Mouse (Mus musculus) cerebellum, postnatal 10 days (tissue): ENCODE results near the gene Gm10283.
"Not testable (repeated sequence)": the region's sequence is repeated elsewhere in the genome, so short reads cannot be mapped to it uniquely, and the experiment has no call there.

Experiments used
- DNase-seq, 2 experiments: peaks; one replicate each; pipeline ENCODE4 v3.0.0; 2021; ENCODE audit warnings: mixed read lengths in 2 of 2

The Gm10283 gene

DNA sequence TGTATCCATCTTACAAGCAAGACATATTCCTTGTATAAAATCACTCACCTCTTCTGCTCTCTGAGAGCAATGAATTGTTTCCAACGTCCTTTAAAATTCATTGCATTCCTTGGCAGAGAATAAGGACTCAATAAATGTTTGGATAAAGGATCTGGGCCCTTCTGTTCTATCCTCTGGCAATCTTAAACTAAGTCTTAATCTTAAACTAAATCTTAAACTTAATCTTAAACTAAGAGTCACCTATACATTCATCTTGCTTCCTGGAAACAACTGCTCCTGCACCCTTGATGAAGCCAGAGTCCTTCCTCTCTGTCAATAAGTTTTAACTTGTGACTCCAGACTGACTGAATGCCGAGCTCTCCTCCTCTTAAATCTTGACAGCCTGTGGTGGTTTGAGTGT is at the start of gene Gm10283:
Gm10283 (minus strand) TSS at position 101 of the 400 bp plus-strand sequence.
- no peak for DNase-seq

DNA sequence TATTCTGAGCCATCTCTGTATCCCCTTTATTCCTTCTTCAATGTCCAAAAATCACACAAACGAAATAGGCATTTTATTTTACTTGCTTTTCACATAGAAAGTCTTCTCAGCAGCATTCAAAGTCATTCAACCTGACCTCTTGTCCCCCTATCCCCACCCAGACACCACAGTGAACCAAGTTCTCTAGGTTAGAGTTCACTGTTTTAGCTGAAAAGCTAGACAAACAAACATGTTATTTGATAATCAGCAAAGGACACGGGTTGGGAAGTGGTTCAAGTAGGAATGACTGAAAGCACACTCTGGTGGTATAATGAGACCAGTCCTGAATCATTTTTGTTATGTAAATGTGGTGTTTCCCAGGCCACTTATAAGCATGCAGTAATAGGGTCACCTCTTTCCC is 31.9 kb upstream of the Gm10283 start:
- no peak for DNase-seq

DNA sequence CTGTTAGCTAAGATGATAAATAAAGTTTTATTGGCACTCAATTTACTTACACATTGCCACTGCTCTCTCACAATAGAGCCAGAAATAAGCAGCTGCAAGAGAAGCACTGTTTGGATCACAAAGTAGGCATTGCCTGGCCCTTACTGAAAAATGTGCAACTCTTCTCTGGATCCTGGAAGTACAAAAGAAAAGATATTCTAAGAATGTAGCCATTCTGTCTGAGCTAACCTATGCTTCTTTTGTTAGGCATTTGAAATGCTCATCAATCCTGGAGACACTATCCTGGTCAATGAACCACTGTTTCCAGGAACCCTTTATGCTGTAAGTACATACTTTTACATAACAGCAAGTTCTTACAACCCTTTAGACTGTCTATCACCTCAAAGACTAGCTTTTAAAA is 15.3 kb upstream of the Gm10283 start:
- no peak for DNase-seq

DNA sequence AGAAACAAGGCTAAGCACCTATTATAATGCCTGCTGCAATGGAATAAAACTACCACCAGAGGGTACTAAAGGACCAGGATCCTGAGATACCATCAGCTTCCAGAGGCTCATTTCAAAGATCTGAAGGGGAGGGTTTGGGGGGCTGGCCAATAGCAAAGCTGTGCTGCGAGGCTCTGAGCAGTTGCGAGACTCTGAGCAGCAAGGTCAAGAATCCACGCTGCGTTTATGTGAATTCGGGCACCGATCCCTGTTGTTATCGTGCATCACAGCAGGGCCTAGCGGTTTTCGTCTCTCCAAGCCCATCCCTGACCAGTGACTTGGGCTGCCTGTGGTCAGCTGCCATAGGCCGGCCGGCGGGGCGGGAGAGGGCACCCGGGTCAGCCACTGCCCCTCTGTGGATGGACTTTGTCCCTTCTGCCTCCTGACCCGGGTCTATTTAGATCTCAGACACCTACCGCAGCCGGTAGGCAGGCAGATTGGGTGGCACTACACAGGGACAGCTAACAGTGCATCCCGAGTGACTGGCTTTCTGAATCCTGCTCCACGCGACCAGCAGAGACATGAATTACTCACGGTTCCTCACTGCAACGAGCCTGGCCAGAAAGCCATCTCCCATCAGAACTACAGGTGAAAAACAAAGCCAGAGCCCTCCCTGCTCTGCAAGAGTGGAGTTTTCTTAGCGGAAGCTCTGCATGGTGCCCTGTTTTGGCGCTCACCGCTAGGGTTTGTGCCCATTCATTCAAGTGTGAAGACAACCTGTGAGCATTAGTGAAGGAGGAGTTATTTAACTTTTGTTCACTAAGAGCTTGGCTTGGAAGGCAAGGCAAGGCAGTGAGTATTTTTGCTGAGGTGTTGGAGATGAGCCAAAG is 2.9 kb upstream of the Gm10283 start, which contains the start of gene Aadat:
Aadat (plus strand) TSS at position 280 of the 869 bp plus-strand sequence.
- peak; percentile 86 to 88 for DNase-seq

DNA sequence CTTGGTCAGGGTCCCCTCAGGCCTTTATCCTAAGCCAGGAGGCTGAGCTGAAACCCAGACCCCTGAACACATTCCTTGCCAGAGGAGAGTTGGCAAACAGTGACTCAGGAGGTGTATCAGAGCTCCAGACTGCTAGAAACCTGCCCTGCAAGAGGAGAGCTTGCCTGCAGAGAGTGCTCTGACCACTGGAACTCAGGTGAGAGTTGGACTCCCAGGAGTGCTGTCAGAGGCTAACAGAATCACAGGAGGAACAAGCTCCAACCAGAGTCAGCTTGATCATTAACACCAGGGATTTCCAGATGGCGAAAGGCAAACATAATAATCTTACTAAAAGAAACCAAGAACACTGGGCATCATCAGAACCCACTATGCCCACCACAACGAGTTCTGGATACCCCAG is 8.0 kb downstream of the Gm10283 start:
- not testable (repeated sequence) for DNase-seq

DNA sequence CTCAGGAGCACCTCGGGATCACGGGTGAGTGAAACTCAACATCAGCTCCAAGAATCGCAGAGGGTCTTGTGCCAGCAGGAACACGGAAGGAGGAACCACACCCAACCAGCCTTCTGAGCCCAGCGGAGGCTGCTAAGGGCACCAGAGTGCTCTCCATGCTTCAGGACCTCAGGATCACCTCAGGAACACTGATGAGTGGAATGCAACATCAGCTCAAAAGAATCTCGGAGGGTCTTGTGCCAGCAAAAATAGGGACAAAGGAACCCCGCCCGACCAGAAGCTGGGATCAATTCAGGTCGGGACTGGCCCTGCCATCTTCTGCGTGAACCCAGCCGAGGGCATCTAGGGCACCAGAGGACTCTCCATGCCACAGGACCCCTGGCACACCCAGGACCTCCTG is 8.4 kb downstream of the Gm10283 start:
- DNase-seq: no peak

DNA sequence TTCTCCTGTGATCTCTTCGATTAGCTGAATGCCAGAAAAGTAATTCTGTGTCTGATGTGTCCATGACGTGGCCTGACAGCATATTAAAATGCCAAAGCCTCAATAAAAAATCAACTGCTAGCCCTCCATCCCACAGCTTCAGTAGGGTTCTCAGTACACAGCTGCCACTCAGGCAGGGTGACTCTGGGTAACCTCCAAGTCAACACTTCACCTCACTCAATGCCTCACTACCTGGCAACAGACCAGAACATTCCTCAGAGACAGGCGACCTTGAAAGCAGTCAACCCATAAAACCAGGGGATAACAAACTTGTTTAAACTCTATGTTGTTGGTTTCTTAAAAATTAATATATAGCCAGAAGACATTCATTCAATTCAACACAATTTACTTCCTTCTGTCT is 10.5 kb downstream of the Gm10283 start:
- no peak for DNase-seq

DNA sequence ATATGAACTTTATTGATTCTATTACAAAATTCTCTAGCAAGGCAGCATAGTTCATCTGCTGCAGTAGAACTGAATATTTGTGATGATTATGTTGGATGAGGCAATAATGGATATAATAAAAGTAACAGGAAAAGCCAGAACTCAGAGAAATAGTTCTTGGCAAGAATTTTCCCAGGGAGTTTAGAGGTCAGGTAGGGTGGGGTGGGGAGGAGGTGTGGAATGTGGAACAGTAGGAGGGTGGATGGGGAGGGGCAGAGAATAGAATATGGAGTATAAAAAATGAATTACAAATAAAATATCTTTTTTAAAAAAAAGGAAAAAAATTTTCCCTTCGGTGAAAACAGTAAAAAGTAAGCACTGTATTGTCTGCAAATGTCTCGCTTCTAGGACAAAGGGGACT is 11.1 kb downstream of the Gm10283 start:
- no peak for DNase-seq

DNA sequence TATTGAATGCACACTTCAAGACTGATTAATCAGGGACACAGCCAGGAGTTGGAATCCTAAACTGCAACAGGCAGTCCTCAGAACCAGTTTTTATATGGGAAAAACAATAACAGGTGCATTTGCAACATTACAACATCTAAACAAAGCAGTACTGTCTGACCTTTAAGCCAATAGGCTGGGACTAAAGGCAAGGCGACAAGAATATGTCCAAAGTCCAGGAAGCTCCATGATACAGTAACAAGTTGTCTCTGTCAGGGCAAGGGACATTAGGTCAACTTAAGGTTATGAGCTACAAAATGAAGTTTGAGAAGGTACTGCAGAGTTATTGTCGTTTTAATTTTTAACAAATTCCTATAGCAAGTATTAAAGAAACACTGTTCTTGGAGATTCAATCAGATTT is 12.9 kb downstream of the Gm10283 start:
- no peak for DNase-seq

DNA sequence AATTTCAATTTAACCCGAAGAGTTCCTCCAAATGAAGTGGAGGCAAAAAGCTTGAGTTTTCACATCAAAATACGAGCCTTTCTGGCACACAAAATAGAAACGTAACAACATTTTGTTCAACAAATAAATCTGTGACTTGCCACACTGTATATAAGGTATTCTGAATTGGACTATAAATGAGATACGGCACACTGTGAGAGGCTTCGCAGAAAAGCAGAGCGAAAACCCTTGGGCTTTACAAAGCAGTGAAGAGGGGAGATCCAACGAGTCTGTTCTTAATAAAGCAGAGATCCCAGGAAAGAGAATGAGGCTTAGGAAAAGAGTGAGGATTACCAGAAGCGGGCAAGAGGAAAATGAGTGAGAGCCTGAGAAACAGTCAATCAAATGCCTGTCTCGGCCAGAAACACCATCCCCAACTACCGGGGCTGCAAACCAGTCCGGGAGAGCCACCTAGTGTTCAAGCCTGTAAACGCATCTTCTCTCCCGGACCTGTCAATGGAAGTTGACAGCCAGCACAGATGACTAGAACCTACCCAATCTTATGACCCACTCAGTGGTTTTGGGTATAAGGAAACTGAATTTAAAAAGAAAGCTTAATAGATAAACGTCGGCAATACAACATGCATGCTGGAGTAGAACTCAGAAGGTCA is 36.2 kb downstream of the Gm10283 start:
- DNase-seq: peak; percentile 89 to 91

DNA sequence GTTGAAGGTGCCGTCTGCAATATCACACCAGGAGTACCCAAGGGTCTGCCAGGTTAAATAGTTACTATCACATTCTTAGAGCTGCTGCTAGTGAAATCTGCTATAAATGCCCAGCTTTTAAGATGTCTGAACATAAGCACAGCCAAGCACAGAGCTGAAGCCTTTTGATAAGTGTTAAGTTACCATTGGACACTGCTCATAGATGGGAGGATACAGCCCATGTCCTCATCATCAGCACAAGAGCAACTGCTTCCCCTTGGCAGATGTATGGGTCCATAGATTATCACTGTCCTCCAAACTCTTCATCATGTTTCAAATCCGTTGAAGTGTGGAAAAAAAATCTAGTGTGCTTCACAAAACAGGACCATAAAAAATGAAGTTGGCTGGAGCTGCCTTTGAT is 53.7 kb downstream of the Gm10283 start:
- DNase-seq: no peak

DNA sequence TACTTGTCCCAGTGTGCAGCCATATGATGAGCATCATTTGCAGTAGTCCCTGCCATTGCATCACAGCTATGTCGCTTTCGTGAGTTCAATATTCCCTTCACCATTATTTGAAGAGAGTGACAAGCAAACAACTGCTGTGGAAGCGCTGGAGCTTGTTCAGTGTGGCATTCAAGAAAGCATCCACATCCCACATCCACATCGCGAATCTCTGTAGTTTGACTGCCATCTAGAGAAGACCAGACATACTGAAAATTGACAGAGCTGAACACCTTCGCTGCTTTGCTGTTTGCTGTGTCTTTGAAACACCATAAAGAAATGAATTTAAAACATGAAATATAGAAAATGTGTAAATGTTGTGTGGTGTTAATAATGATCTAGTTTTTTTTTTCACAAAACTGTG is 58.0 kb downstream of the Gm10283 start:
- DNase-seq: peak; percentile 32 to 34

DNA sequence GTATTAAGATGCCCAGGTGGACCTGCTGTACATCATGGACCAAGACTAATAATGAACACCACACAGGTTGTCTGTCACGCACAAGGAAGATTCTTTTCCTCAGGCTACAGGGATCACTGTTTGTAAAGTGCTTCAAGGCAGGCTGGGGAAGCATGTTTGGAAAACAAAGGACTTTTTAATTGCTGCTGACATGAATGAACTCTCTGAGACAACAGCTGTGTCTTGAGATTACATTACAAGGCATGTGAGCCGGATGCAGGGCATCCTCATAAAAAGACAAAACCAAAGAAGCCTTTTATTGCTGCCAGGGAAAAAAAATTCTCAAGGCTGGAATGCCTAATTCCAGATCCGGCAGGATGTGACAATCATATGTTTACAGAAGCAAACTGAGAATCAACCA is 64.4 kb downstream of the Gm10283 start:
- no peak for DNase-seq

DNA sequence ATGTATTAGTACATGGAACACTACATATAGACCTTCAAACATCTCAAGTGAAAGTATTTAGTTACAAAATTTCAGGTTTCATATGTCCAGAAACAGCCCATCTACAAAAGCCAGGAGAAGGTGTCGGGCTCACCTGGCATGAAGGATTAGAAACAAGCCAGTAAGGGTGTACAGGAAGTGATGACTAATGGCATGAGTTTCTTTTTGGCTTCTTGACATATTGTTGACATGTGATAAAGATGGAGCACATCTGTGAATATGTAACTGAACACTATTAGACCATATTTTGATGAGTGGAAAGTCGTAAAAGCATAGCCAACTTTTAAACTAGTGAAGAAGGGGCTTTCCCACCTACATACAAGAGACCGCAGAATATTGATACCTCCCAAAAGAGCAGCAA is 66.1 kb downstream of the Gm10283 start:
- DNase-seq: no peak

DNA sequence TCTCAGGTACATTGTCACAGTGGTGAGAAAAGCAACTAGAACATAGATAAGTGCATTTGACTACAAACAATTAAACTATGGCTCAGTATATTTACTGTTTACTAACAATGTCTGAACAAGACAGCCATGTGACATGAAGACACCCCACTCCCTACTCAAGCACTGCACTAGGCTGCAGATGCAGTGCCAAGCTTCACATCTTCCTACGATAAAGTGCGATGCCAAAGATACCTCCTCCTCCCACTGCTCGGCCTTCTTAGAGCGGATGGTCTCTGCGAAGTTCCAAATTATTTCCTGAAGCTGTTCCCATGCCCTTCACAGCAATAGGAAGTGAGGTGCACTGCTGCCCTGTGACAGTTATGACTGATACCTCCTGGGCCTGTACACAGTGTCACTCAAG is 70.3 kb downstream of the Gm10283 start:
- no peak for DNase-seq

DNA sequence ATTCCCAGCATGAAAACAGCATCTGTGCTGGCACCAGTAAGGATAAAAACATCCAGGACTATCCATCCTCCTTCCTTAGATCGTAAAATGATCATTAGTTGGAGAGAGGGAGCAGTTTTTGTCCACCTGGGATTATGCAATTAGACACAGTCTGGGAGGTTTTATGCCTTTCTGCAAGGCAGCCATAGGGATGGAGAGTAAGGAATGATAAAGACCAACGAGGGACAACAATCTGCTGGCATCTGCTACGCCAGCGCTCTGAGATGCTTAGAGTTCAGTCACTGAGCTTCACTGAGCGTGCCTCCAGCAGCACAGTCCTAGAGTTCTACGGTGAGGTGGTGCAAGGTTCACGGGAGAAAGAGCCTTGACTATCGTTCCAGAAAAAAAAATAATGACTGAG is 96.6 kb downstream of the Gm10283 start:
- no peak for DNase-seq

DNA sequence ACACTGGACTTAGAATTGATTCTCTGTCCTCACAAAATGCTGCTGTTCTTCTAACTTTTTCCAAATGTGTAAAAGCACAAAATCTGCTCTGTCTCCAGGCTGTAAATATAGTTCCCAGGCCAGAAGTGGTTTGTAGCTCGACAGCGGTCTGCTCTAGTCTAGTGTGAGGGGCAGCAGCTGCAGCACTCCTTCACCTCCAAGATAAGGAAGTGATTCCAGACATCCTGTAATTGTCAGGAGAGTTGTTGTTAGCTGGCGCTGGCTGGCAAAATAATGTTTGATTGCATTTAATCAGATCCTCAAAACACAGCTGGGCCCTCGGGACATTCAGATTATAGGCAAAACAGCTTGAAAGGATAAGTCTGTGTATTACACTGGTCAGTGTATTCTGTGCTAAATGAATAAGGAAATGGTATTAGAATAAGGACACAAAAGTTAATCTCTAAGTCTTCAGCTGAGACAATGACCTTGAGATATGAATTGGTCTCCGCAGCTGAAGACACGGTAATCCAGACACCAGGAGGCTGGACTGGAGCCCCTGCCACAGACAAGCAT is 97.9 kb downstream of the Gm10283 start:
- DNase-seq: no peak

DNA sequence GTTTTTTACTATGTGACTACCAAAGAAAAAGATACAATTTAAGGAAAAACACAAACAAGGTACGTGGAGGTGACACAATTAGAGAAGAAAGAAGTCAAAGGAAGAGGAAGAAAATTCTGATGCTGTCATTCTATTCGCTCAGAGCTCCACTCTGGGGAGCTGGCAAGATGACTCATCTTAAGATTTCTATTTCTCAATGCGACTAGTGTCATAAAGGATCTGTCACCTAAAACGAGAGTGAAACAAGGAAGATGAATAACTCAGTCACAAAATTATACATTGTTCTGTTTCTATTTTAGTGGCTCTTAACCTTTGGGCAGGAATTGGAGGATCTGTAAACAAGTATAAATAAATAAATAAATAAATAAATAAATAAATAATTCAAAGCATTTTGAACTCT is 109.3 kb downstream of the Gm10283 start:
- DNase-seq: no peak

DNA sequence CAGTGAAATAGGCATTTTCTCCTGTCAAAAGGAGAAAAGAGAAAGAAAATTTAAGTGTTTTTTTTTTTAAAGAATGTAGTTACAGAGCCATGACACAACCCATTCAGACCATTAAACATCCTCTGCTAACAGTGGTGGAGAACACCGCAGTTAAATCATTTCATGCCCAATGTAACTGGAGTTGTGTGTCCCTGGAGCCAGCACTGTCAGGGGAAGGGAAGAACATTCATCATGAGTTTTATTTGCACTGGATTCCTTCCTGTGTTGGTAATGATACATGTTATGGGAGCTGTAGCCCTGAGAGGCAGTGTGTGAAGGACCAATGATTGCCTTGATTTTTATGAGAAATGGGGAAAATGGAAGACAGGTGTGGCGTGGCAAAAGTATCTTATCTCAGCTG is 116.4 kb downstream of the Gm10283 start:
- no peak for DNase-seq
